Mouse (Mus musculus) stomach, postnatal 0 days (tissue): ENCODE data around the gene Slit3. TPM values are rescaled to one million over a fixed set of nuclear protein-coding genes. Genes with fewer than 3 reads are reported as not detected.

Source experiments
- ATAC-seq: fragments of 200-750 bp; cut with Nextera tagmentation; 2 replicates; pipeline ENCODE4 v1.8.0; 2017; ENCODE audit not compliant: low FRiP score, low TSS enrichment
- DNase-seq: peaks from one replicate; pipeline ENCODE4 v3.0.0-alpha.2; 2016; ENCODE audit warnings: low spot score
- H3K27ac ChIP-seq: fragments of 300-500 bp; sonication (generic); replicated peaks from 2 replicates; pipeline ENCODE4 v1.5.1; 2014; ENCODE audit warnings: mild to moderate bottlenecking, control low read depth
- H3K27me3 ChIP-seq: fragments of 300-500 bp; sonication (generic); 2 replicates; pipeline ENCODE4 v1.6.1; 2014; ENCODE audit warnings: low read length; ENCODE audit not compliant: control insufficient read depth, insufficient read depth
- H3K36me3 ChIP-seq: fragments of 300-500 bp; sonication (generic); 2 replicates; pipeline ENCODE4 v1.6.1; 2014; ENCODE audit warnings: low read length, mixed read lengths; ENCODE audit not compliant: control insufficient read depth, insufficient read depth
- H3K4me1 ChIP-seq: fragments of 300-500 bp; sonication (generic); replicated peaks from 2 replicates; pipeline ENCODE4 v1.6.1; 2014; ENCODE audit warnings: antibody characterized with exemption; ENCODE audit not compliant: control insufficient read depth, insufficient read depth
- H3K4me2 ChIP-seq: fragments of 300-500 bp; sonication (generic); replicated peaks from 2 replicates; pipeline ENCODE4 v1.6.1; 2014; ENCODE audit warnings: low read depth, mild to moderate bottlenecking, control low read depth, moderate library complexity
- H3K4me3 ChIP-seq: fragments of 300-500 bp; sonication (generic); 2 replicates; pipeline ENCODE4 v1.5.1; 2014; ENCODE audit warnings: low read depth, low read length, control low read depth
- H3K9ac ChIP-seq: fragments of 300-500 bp; sonication (generic); 2 replicates; pipeline ENCODE4 v1.6.1; 2014; ENCODE audit warnings: mild to moderate bottlenecking, low read length, control low read depth, mixed read lengths
- H3K9me3 ChIP-seq: fragments of 300-500 bp; sonication (generic); 2 replicates; pipeline ENCODE4 v1.6.1; 2016; ENCODE audit warnings: low read length; ENCODE audit not compliant: control insufficient read depth
- CTCF ChIP-seq: IDR thresholded peaks from 2 replicates; pipeline ENCODE4 v1.5.1; 2016; ENCODE audit warnings: antibody characterized with exemption, low read depth, mild to moderate bottlenecking, moderate library complexity
- EP300 ChIP-seq: optimal IDR thresholded peaks from 2 replicates; pipeline ENCODE3; 2016; ENCODE audit warnings: antibody characterized with exemption
- whole genome bisulfite sequencing: fragments of 180-500 bp; shearing (Covaris S2); extraction: QIAGEN DNeasy Blood & Tissue Kit; methylation state at CpG from one replicate; pipeline ENCODE4 v1.1.7; 2014; 5-methylcytosine and 5-hydroxymethylcytosine counted together
- polyA plus RNA-seq: library from polyadenylated mRNA; unstranded; fragments of >200 nt; fragmentation: Nextera tagmentation; extraction: Ambion mirVana; gene quantifications from 2 replicates; pipeline ENCODE4 v1.2.1, GENCODE M21; 2015

The Slit3 gene
- polyA plus RNA-seq, 1 experiment from 2014 or later: 8.1 TPM

GRCm38 (mm10) chr11:35638862-35639384 lies 517.9 kb downstream of the Slit3 start:
- TF ChIP-seq CTCF: no peak
- no peak for TF ChIP-seq EP300
- Histone ChIP-seq H3K4me2 (no peak overlapping the region), H3K9ac (no peak overlapping the region), H3K4me3 (no peak overlapping the region), H3K27me3 (no peaks in the 10 kb centered on the region), H3K4me1 (no peaks in the 10 kb centered on the region), H3K27ac (no peak overlapping the region), H3K9me3 (no peaks in the 10 kb centered on the region), H3K36me3 (no peaks in the 10 kb centered on the region)
- DNase-seq: no peak
- ATAC-seq: no peak
- WGBS: 25% methylated on average over 3 of the region's 3 CpGs

DNA sequence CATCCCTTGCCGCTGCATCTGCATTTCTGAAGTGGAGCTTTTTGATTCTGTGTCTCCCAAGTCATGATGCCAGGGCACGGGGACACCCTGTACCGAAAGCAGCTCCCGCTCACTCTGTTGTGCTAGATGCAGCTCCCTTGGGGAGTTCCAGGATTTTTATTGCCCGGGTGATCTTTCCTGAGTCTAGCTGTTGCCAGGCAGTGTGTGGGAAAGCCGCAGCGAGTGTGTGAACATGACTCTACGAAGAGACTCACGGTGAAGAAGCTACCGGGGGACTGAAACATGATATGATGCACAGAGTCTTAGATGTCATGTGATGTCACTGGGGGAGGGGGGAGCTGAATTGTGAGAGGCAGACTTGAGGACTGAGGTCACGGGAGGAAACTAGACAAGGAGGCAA lies 518.4 kb downstream of the Slit3 start:
- no peak for ATAC-seq
- Histone ChIP-seq H3K9ac (no peak overlapping the region), H3K4me2 (no peak overlapping the region), H3K4me1 (no peaks in the 10 kb centered on the region), H3K9me3 (no peaks in the 10 kb centered on the region), H3K27me3 (no peaks in the 10 kb centered on the region), H3K27ac (no peak overlapping the region), H3K36me3 (no peaks in the 10 kb centered on the region), H3K4me3 (no peak overlapping the region)
- TF ChIP-seq CTCF (no peak), EP300 (no peak)
- 49% methylated on average over 11 of the region's 11 CpGs for WGBS
- DNase-seq: no peak

DNA sequence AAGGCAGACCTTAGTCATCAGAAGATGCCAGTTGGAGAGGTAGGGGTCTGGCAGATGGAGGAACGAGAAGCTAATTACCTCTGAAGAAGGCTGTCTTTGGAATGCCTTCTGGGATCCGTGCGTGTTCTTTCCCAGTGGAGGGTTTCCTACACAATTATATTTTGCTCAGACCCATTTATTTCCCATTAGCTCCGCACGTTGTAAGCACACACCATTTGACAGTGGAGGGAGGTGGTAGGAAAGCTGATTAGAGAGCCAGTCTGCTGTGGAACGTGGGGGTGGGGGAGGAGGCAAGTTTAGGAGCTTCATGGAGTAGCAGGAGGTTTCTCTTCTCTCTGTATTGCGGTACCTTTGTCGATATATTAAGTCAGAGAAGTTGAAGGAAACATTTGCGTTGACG lies 530.3 kb downstream of the Slit3 start:
- TF ChIP-seq EP300 (no peak), CTCF (no peak)
- DNase-seq: no peak
- Histone ChIP-seq H3K4me1 (no peaks in the 10 kb centered on the region), H3K4me2 (no peak overlapping the region), H3K9me3 (no peaks in the 10 kb centered on the region), H3K4me3 (no peak overlapping the region), H3K36me3 (no peaks in the 10 kb centered on the region), H3K27me3 (no peaks in the 10 kb centered on the region), H3K27ac (no peak overlapping the region), H3K9ac (no peak overlapping the region)
- ATAC-seq: no peak
- 87% methylated on average over 10 of the region's 10 CpGs for WGBS

- no peaks in the 10 kb centered on the region for H3K4me1 ChIP-seq
- H3K4me2 ChIP-seq: no peak overlapping the region
These were observed 534.8 kb downstream of the Slit3 start for GRCm38 (mm10) chr11:35655836-35656235.

DNA sequence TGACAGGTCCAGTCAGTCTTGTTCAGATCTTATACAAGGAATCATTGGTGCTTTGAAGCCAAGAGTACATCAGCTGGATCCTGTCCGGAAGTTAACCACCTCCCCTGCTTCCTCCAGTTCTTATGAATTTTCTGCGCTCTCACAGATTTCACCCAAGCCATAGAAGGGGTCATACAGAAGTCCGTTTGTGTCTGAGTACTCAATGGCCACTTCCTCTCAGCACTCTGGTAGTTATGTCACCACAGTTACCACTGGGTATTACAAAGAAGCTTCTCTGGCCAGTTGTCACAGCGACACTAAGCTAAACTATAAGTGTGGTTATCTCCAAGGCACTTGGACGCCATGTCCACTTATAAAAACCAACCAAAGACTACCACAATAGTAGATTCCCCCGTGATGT lies 536.6 kb downstream of the Slit3 start:
- Histone ChIP-seq H3K9ac (no peak overlapping the region), H3K4me3 (no peak overlapping the region), H3K36me3 (no peaks in the 10 kb centered on the region), H3K4me1 (no peaks in the 10 kb centered on the region), H3K27me3 (no peaks in the 10 kb centered on the region), H3K4me2 (no peak overlapping the region), H3K9me3 (no peaks in the 10 kb centered on the region), H3K27ac (no peak overlapping the region)
- TF ChIP-seq EP300 (no peak), CTCF (no peak)
- WGBS: 84% methylated on average over 6 of the region's 6 CpGs
- ATAC-seq (no peak), DNase-seq (no peak)

More at GRCm38 (mm10) chr11:35655836-35656235, 534.8 kb downstream of the Slit3 start:
- Histone ChIP-seq H3K27ac (no peak overlapping the region), H3K36me3 (no peaks in the 10 kb centered on the region), H3K9me3 (no peaks in the 10 kb centered on the region), H3K4me3 (no peak overlapping the region), H3K9ac (no peak overlapping the region), H3K27me3 (no peaks in the 10 kb centered on the region)
- DNase-seq (no peak), ATAC-seq (no peak)
- TF ChIP-seq CTCF (no peak), EP300 (no peak)

GRCm38 (mm10) chr11:35660967-35661366 lies 539.9 kb downstream of the Slit3 start:
- WGBS: 82% methylated on average over 4 of the region's 4 CpGs

More at GRCm38 (mm10) chr11:35660967-35661366, 539.9 kb downstream of the Slit3 start:
- no peak for DNase-seq
- H3K4me2 ChIP-seq: no peak overlapping the region
- no peaks in the 10 kb centered on the region for H3K27me3 ChIP-seq
- TF ChIP-seq CTCF (no peak), EP300 (no peak)
- no peaks in the 10 kb centered on the region for H3K9me3 ChIP-seq
- H3K4me3 ChIP-seq: no peak overlapping the region
- H3K4me1 ChIP-seq: no peaks in the 10 kb centered on the region
- H3K27ac ChIP-seq: no peak overlapping the region
- ATAC-seq: no peak
- no peaks in the 10 kb centered on the region for H3K36me3 ChIP-seq
- no peak overlapping the region for H3K9ac ChIP-seq
